Mouse (Mus musculus) thymus, adult 2 months (tissue): ENCODE measurements at regions not wholly inside any gene's neighbourhood (a gene's known extent, or its start where the extent isn't known, plus 50 kb on each side); places are given as distances from the start of the nearest gene placed in this dataset.

ENCODE experiments used
- DNase-seq: peaks from one replicate; pipeline ENCODE4 v3.0.0; 2021
- H3K27ac ChIP-seq: fragments of 200-500 bp; 2 replicates; pipeline ENCODE4 v1.5.1; 2012; ENCODE audit warnings: low read length, control low read depth; ENCODE audit not compliant: control insufficient read depth, insufficient read depth
- H3K27me3 ChIP-seq: fragments of 200-500 bp; 2 replicates; pipeline ENCODE4 v1.6.1; 2012; ENCODE audit warnings: mild to moderate bottlenecking, low read length, moderate library complexity, mixed read lengths; ENCODE audit not compliant: control insufficient read depth, insufficient read depth
- H3K36me3 ChIP-seq: fragments of 200-500 bp; 2 replicates; pipeline ENCODE4 v1.6.1; 2012; ENCODE audit warnings: mild to moderate bottlenecking, low read length, moderate library complexity; ENCODE audit not compliant: control insufficient read depth, insufficient read depth
- H3K4me1 ChIP-seq: fragments of 200-500 bp; replicated peaks from 2 replicates; pipeline ENCODE4 v1.6.1; 2012; ENCODE audit warnings: low read length; ENCODE audit not compliant: control insufficient read depth, insufficient read depth
- H3K4me3 ChIP-seq: fragments of 200-500 bp; 2 replicates; pipeline ENCODE4 v1.5.1; 2012; ENCODE audit warnings: mild to moderate bottlenecking, low read length, control low read depth, moderate library complexity; ENCODE audit not compliant: control insufficient read depth, insufficient read depth
- CTCF ChIP-seq: fragments of 200-500 bp; IDR thresholded peaks from 2 replicates; pipeline ENCODE4 v1.5.1; 2012; ENCODE audit warnings: mild to moderate bottlenecking, control low read depth, low read length, moderate library complexity, borderline replicate concordance; ENCODE audit not compliant: control insufficient read depth, poor library complexity, insufficient read depth; ENCODE audit errors: extremely low read depth
- POLR2A ChIP-seq: fragments of 200-500 bp; IDR thresholded peaks from 2 replicates; pipeline ENCODE4 v1.6.1; 2012; ENCODE audit warnings: mild to moderate bottlenecking, low read length, control low read depth, moderate library complexity; ENCODE audit not compliant: control insufficient read depth, poor library complexity, insufficient read depth; ENCODE audit errors: extremely low read depth
- WGBS: fragments of 180-500 bp; shearing (Covaris S2); methylation state at CpG from one replicate; pipeline ENCODE4 v1.1.7; 2018; 5-methylcytosine and 5-hydroxymethylcytosine counted together

GRCm38 (mm10) chr8:12105106-12105901, 173.3 kb upstream of the A230072I06Rik start:
- no peak for TF ChIP-seq POLR2A
- no peak for TF ChIP-seq CTCF
- Histone ChIP-seq H3K4me3 (no peak overlapping the region), H3K27me3 (no peaks in the 10 kb centered on the region), H3K4me1 (no peaks in the 10 kb centered on the region), H3K36me3 (no peaks in the 10 kb centered on the region), H3K27ac (no peak overlapping the region)
- 66% methylated on average over 15 of the region's 15 CpGs for WGBS
- DNase-seq, result no peak

GRCm38 (mm10) chr8:12108578-12108977, 170.0 kb upstream of the A230072I06Rik start:
- TF ChIP-seq CTCF, result no peak
- TF ChIP-seq POLR2A, result no peak
- WGBS, result 92% methylated on average over 5 of the region's 5 CpGs

GRCm38 (mm10) chr8:12111626-12112025, 167.0 kb upstream of the A230072I06Rik start:
- TF ChIP-seq CTCF (no peak), POLR2A (no peak)
- H3K27ac ChIP-seq, result no peak overlapping the region
- WGBS, result 92% methylated on average over 10 of the region's 10 CpGs
- no peak for DNase-seq
- H3K27me3 ChIP-seq, result no peaks in the 10 kb centered on the region
- H3K4me3 ChIP-seq, result no peak overlapping the region
- no peaks in the 10 kb centered on the region for H3K4me1 ChIP-seq
- H3K36me3 ChIP-seq, result no peaks in the 10 kb centered on the region

More at GRCm38 (mm10) chr8:12108578-12108977, 170.0 kb upstream of the A230072I06Rik start:
- Histone ChIP-seq H3K36me3 (no peaks in the 10 kb centered on the region), H3K27me3 (no peaks in the 10 kb centered on the region), H3K4me3 (no peak overlapping the region), H3K27ac (no peak overlapping the region), H3K4me1 (no peaks in the 10 kb centered on the region)
- no peak for DNase-seq

GRCm38 (mm10) chr8:12113023-12113422, 165.6 kb upstream of the A230072I06Rik start:
- TF ChIP-seq POLR2A (no peak), CTCF (no peak)
- WGBS, result 10% methylated on average over 8 of the region's 8 CpGs
- H3K4me1 ChIP-seq, result no peaks in the 10 kb centered on the region
- H3K36me3 ChIP-seq, result no peaks in the 10 kb centered on the region
- H3K27ac ChIP-seq, result no peak overlapping the region
- no peaks in the 10 kb centered on the region for H3K27me3 ChIP-seq
- no peak for DNase-seq
- no peak overlapping the region for H3K4me3 ChIP-seq

- no peak for DNase-seq
- Histone ChIP-seq H3K36me3 (no peaks in the 10 kb centered on the region), H3K4me3 (no peak overlapping the region), H3K27me3 (no peaks in the 10 kb centered on the region), H3K27ac (no peak overlapping the region), H3K4me1 (no peaks in the 10 kb centered on the region)
- 73% methylated on average over 11 of the region's 11 CpGs for WGBS
- TF ChIP-seq POLR2A, result no peak
Observed at GRCm38 (mm10) chr8:12126374-12127001, 152.1 kb upstream of the A230072I06Rik start.

GRCm38 (mm10) chr8:12127106-12127800, 151.4 kb upstream of the A230072I06Rik start:
- H3K27ac ChIP-seq, result no peak overlapping the region
- no peak overlapping the region for H3K4me3 ChIP-seq
- H3K36me3 ChIP-seq, result no peaks in the 10 kb centered on the region
- H3K27me3 ChIP-seq, result no peaks in the 10 kb centered on the region
- no peak for TF ChIP-seq CTCF
- no peak for TF ChIP-seq POLR2A
- no peaks in the 10 kb centered on the region for H3K4me1 ChIP-seq
- WGBS, result 69% methylated on average over 14 of the region's 14 CpGs
- DNase-seq, result no peak
